Mouse (Mus musculus): ENCODE data around the gene Tmem30c. TPM values are rescaled to one million over a fixed set of nuclear protein-coding genes. Genes with fewer than 3 reads are reported as not detected.

Tmem30c gene
- total RNA-seq (2014; fragmentation: Nextera tagmentation) (not detected in 2 replicates), total RNA-seq (2017) (not detected in 2 replicates)

DNA sequence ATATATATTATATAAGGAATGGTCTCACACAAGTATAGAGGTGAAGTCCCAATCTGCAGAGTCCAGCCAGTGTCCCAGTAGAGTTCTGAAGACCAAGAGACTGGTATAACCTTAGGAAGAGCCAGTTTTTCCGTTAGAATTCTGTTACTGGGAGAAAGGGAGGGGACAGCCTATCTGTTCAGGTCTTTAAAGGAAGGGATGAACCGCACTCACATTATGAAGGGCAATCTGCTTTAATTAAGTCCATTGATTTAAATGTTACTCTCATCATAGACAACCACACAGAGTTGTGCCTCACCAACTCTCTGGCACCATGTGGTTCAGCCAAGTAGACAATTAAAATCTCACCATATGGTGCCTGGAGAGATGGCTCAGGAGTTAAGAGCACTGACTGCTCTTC lies at the start of gene Tmem30c:
Tmem30c (minus strand) TSS at position 101 of the 400 bp plus-strand sequence.
- ATAC-seq (replicated peaks; ENCODE audit: poor library complexity, severe bottlenecking) = no peak

GRCm38 (mm10) chr16:57340613-57340898 lies 47.9 kb upstream of the Tmem30c start:
- ATAC-seq (replicated peaks; ENCODE audit: poor library complexity, severe bottlenecking) = no peak

DNA sequence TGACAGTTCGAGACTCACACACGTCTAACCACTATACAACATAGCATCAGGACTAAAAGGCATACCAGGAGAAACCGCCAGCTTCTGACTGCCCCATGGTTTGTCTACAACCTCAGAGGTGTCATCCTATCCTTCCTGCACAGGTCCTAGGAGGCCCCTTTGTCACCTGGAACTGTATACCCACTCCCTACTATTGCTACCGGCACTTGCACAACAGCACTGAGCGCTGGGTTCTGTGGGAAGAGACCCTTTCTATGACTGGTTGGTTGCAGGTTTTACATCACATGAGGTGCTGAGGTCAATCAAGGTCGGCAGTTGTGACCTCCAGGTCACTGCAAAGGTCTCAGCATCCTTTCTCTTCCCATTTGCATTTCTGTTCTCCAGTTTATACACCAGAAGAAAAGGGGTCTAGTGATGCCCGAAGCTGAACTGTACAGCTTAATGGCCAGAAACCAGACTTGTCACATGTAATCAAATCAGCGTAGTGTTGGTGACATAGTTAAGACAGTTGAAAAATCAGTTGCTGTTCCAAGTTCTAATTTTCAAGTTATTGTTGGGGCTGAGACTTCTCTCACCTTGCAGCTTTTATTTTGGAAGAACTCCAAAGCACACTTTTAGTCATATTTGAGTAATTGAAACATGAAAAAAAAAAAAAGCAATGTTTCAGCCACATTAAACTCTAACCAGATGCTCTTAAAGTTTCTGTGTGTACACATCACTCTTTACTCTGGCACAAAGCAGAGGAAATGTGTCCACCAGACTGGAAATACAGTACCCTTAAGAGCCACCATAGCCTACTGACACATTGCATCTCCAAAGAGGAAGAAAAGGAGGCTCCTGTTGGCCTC lies 47.3 kb upstream of the Tmem30c start:
- ATAC-seq (replicated peaks; ENCODE audit: poor library complexity, severe bottlenecking) = no peak

GRCm38 (mm10) chr16:57336770-57337423 lies 44.2 kb upstream of the Tmem30c start:
- ATAC-seq (replicated peaks; ENCODE audit: poor library complexity, severe bottlenecking) = peak; percentile 93

DNA sequence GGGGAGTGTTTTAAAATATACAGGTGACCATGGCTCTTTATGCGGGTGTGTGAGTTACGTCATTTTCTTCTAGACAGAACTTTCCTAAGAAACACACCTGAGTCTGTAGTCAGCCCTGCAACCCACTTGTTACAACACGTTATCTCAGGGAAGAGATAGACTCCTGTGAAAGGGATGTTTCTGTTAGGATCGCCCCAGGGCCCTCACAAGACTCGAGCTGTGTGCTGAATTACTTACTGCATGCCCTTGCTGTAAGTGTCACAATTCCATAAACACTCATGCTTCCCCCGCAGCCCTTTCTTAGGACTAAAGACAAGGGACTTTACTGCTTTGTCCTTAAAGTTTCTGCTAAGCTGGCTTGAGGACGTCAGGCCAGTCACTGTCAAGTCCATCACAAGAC lies 39.6 kb upstream of the Tmem30c start:
- ATAC-seq (replicated peaks; ENCODE audit: poor library complexity, severe bottlenecking) = no peak

GRCm38 (mm10) chr16:57330111-57330510 lies 37.4 kb upstream of the Tmem30c start:
- ATAC-seq (replicated peaks; ENCODE audit: poor library complexity, severe bottlenecking) = no peak

- no peak for ATAC-seq (replicated peaks; ENCODE audit: poor library complexity, severe bottlenecking)
Measured at GRCm38 (mm10) chr16:57329028-57329427, 36.4 kb upstream of the Tmem30c start.

- ATAC-seq (replicated peaks; ENCODE audit: poor library complexity, severe bottlenecking) = no peak
Measured at GRCm38 (mm10) chr16:57326996-57327395, 34.3 kb upstream of the Tmem30c start.

GRCm38 (mm10) chr16:57319284-57320124 lies 26.8 kb upstream of the Tmem30c start:
- no peak for ATAC-seq (replicated peaks; ENCODE audit: poor library complexity, severe bottlenecking)

DNA sequence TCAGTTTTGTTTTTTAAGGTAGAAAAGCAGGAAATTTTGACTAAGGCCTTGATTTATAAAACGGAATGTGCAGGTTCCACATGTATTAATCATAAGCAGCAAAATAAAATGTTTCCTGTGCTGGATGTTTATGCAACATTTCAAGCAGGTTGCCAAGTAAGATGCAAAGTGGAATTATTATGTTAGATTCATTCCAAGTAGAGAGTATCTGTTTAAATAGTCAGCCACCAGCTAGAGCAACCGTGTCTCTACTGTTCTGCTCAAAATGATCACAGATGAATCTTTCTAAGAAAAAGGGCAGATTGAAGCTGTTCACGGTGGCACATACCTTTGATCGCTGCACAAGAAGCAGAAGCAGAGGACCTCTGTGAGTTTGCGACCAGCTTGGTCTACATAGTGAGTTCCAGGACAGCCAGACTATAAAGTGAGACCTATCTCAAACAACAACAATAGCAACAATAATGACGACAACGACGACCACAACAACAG lies 26.0 kb upstream of the Tmem30c start:
- ATAC-seq (replicated peaks; ENCODE audit: poor library complexity, severe bottlenecking) = no peak

DNA sequence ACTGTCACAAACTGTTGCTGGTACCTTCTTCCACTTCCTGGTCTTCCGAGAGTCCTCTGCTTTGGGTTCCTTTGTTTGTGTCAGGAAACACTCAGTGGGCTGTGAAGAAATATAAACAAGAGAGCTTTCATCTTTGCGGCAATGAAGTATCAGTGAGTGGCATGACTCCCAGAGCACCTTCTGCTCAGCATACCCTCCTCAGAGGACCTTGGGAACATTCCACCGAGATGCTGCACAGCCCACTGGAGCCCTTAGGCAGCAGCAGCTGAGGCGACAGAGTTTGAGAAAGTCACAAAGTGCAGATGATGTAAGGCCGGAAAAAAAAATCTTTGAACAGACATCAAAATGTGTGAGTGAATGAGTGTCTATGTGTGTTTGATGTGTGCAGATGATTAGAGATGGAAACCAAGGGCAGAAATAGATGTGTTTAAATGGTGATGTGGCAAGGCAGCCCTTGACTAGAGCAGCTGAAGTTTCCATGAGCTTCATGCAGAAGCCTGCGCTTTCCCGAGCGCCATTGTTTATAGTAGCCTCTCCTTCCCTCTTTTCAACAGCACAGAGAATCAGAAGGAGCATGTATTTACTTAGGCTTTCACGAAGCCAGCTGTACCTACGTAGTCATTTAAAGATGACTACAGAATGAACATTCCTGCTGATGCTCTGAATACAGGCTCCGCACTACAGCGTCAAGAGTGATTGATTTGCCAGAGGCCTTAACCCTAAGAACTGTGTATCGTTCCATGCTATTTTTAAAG lies 25.4 kb upstream of the Tmem30c start:
- no peak for ATAC-seq (replicated peaks; ENCODE audit: poor library complexity, severe bottlenecking)

GRCm38 (mm10) chr16:57317127-57317526 lies 24.5 kb upstream of the Tmem30c start:
- peak; percentile 92 for ATAC-seq (replicated peaks; ENCODE audit: poor library complexity, severe bottlenecking)

GRCm38 (mm10) chr16:57315026-57315425 lies 22.4 kb upstream of the Tmem30c start:
- no peak for ATAC-seq (replicated peaks; ENCODE audit: poor library complexity, severe bottlenecking)

GRCm38 (mm10) chr16:57314236-57314635 lies 21.6 kb upstream of the Tmem30c start:
- ATAC-seq (replicated peaks; ENCODE audit: poor library complexity, severe bottlenecking) = no peak

GRCm38 (mm10) chr16:57313487-57313886 lies 20.8 kb upstream of the Tmem30c start:
- no peak for ATAC-seq (replicated peaks; ENCODE audit: poor library complexity, severe bottlenecking)

- ATAC-seq (replicated peaks; ENCODE audit: poor library complexity, severe bottlenecking) = no peak
Measured at GRCm38 (mm10) chr16:57312130-57312529, 19.5 kb upstream of the Tmem30c start.

DNA sequence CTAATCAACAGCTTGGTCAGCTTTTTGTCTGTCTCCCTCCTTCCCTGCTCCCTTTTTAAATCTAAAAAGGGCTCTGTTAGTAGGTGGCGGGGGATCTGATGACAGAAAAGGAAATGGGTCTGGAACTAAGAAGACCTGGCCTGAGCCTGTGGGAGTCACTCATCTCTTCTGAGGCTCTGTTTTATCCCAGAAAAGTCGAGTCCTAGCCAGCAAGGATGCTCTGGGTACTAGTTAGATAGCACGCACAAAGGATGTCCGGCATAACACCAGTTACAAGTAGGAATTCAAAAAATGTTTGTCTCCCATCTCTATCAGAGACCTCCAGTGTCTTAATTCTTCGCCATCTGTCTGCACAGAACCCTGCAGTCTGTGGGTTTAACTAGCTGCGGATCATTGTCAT lies 12.8 kb upstream of the Tmem30c start:
- no peak for ATAC-seq (replicated peaks; ENCODE audit: poor library complexity, severe bottlenecking)

- no peak for ATAC-seq (replicated peaks; ENCODE audit: poor library complexity, severe bottlenecking)
Measured at GRCm38 (mm10) chr16:57303716-57304115, 11.1 kb upstream of the Tmem30c start.

- no peak for ATAC-seq (replicated peaks; ENCODE audit: poor library complexity, severe bottlenecking)
Measured at GRCm38 (mm10) chr16:57302792-57303698, 10.4 kb upstream of the Tmem30c start.

Measured in granulocyte monocyte progenitor cell, adult 5-6 weeks (primary cell).